Mouse (Mus musculus) liver, adult 2 months (tissue): ENCODE results near the gene Med19. TPM values are rescaled to one million over a fixed set of nuclear protein-coding genes. Genes with fewer than 3 reads are reported as not detected.

Experiments used
- DNase-seq: peaks from one replicate; pipeline ENCODE4 v3.0.0-alpha.2; 2011; ENCODE audit warnings: low read depth, low spot score; ENCODE audit errors: extremely low read depth
- H3K27ac ChIP-seq: fragments of 200-500 bp; replicated peaks from 2 replicates; pipeline ENCODE4 v1.5.1; 2012; ENCODE audit warnings: low read depth, mild to moderate bottlenecking, control low read depth, inconsistent platforms, low read length; ENCODE audit not compliant: insufficient read depth
- H3K27me3 ChIP-seq: fragments of 200-500 bp; 2 replicates; pipeline ENCODE4 v1.6.1; 2012; ENCODE audit warnings: mild to moderate bottlenecking, moderate library complexity, low read length, inconsistent platforms; ENCODE audit not compliant: control insufficient read depth, insufficient read depth
- H3K36me3 ChIP-seq: fragments of 200-500 bp; 2 replicates; pipeline ENCODE4 v1.6.1; 2012; ENCODE audit warnings: low read length, inconsistent platforms; ENCODE audit not compliant: control insufficient read depth, insufficient read depth
- H3K4me1 ChIP-seq: fragments of 200-500 bp; 2 replicates; pipeline ENCODE4 v1.6.1; 2011; ENCODE audit warnings: low read length; ENCODE audit not compliant: control insufficient read depth, insufficient read depth
- H3K4me3 ChIP-seq: fragments of 200-500 bp; 2 replicates; pipeline ENCODE4 v1.5.1; 2011; ENCODE audit warnings: low read depth, mild to moderate bottlenecking, control low read depth, low read length, moderate library complexity; ENCODE audit not compliant: insufficient read depth
- H3K79me2 ChIP-seq: fragments of 200-500 bp; 2 replicates; pipeline ENCODE4 v1.6.1; 2012; ENCODE audit warnings: inconsistent platforms, mild to moderate bottlenecking, low read length, moderate library complexity; ENCODE audit not compliant: control insufficient read depth, insufficient read depth
- H3K9ac ChIP-seq: fragments of 200-500 bp; 2 replicates; pipeline ENCODE4 v1.6.1; 2012; ENCODE audit warnings: low read depth, mild to moderate bottlenecking, control low read depth, inconsistent platforms, low read length
- CTCF ChIP-seq: fragments of 200-500 bp; IDR thresholded peaks from 2 replicates; pipeline ENCODE4 v1.5.1; 2011; ENCODE audit warnings: low read depth, low read length, control low read depth
- POLR2A ChIP-seq: fragments of 200-500 bp; IDR thresholded peaks from 2 replicates; pipeline ENCODE4 v1.6.1; 2011; ENCODE audit warnings: low read length, control low read depth; ENCODE audit not compliant: insufficient read depth; ENCODE audit errors: extremely low read depth
- WGBS: fragments of 180-500 bp; shearing (Covaris S2); methylation state at CpG from one replicate; pipeline ENCODE4 v1.1.7; 2018; 5-methylcytosine and 5-hydroxymethylcytosine counted together
- polyA plus RNA-seq: library from polyadenylated mRNA; depleted of rRNA; stranded (reverse); fragments of >200 nt; gene quantifications from 2 replicates; pipeline ENCODE4 v1.2.3, GENCODE M21; 2012; rRNA removed
- total RNA-seq: library from RNA; depleted of rRNA; stranded (reverse); fragments of >200 nt; gene quantifications from 2 replicates; pipeline ENCODE4 v1.2.3, GENCODE M21; 2014; rRNA removed

Med19 gene
- total and polyA plus RNA-seq, 2 experiments: 5.5 to 7.9 TPM

- H3K4me1 ChIP-seq: peaks cover 14% of the 10 kb centered on the region
Observed at GRCm38 (mm10) chr2:84737451-84737925, 59.3 kb downstream of the Med19 start.

More at GRCm38 (mm10) chr2:84737451-84737925, 59.3 kb downstream of the Med19 start:
- WGBS: 19% methylated on average over 8 of the region's 8 CpGs
- H3K27ac ChIP-seq: no peak overlapping the region
- H3K27me3 ChIP-seq: no peaks in the 10 kb centered on the region
- no peak for TF ChIP-seq POLR2A
- peak; percentile 26; the same call in 1 of the 2 replicates for TF ChIP-seq CTCF
- no peaks in the 10 kb centered on the region for H3K36me3 ChIP-seq
- 0 out of 2 replicates have a peak, but pooled peaks cover 1% of the 10 kb centered on the region for H3K79me2 ChIP-seq
- no peak overlapping the region for H3K9ac ChIP-seq
- no peak overlapping the region for H3K4me3 ChIP-seq
- no peak for DNase-seq

Other genes with a start within 250 kb of the Med19 start
- 6.6 and 9.6 TPM in 2 replicates for gene Tfpi, start 201.6 kb upstream of the Med19 start, total RNA-seq
- gene Tfpi, start 201.6 kb upstream of the Med19 start, polyA plus RNA-seq: 0.91 and 1.2 TPM in 2 replicates
- gene Ctnnd1, start 27.6 kb upstream of the Med19 start, total RNA-seq: 47.4 and 53.2 TPM in 2 replicates
- gene Ctnnd1, start 27.6 kb upstream of the Med19 start, polyA plus RNA-seq: 29.7 and 31.4 TPM in 2 replicates
- 0.07 TPM in 1 of 2 replicates, not detected in the other for gene Btbd18, start 19.3 kb upstream of the Med19 start, total RNA-seq
- gene Btbd18, start 19.3 kb upstream of the Med19 start, polyA plus RNA-seq: not detected in 2 replicates
- gene Selenoh, start 7.6 kb upstream of the Med19 start, total RNA-seq: 19.2 and 27.3 TPM in 2 replicates
- gene Selenoh, start 7.6 kb upstream of the Med19 start, polyA plus RNA-seq: 18.8 and 19.6 TPM in 2 replicates
- not detected in 2 replicates for gene Gm28635, start 361 bp upstream of the Med19 start, total RNA-seq
- gene Gm28635, start 361 bp upstream of the Med19 start, polyA plus RNA-seq: not detected in 2 replicates
- 50.6 and 53.6 TPM in 2 replicates for gene Tmx2, start 738 bp downstream of the Med19 start, total RNA-seq
- 83.5 and 92.1 TPM in 2 replicates for gene Tmx2, start 738 bp downstream of the Med19 start, polyA plus RNA-seq
- gene Zdhhc5, start 36.8 kb downstream of the Med19 start, total RNA-seq: 21.9 and 25.8 TPM in 2 replicates
- 35.6 and 36.1 TPM in 2 replicates for gene Zdhhc5, start 36.8 kb downstream of the Med19 start, polyA plus RNA-seq
- gene Clp1, start 48.9 kb downstream of the Med19 start, total RNA-seq: 7.9 and 10.9 TPM in 2 replicates
- gene Clp1, start 48.9 kb downstream of the Med19 start, polyA plus RNA-seq: 8.6 and 12.6 TPM in 2 replicates
- gene Ypel4, start 55.7 kb downstream of the Med19 start, total RNA-seq: not detected in 2 replicates
- gene Ypel4, start 55.7 kb downstream of the Med19 start, polyA plus RNA-seq: 0.05 TPM in 2 replicates
- 1.7 and 3.1 TPM in 2 replicates for gene Gm19426, start 65.3 kb downstream of the Med19 start, total RNA-seq
- gene Gm19426, start 65.3 kb downstream of the Med19 start, polyA plus RNA-seq: 1.9 and 3.0 TPM in 2 replicates
- gene Serping1, start 97.0 kb downstream of the Med19 start, total RNA-seq: 298 and 437 TPM in 2 replicates
- gene Serping1, start 97.0 kb downstream of the Med19 start, polyA plus RNA-seq: 979 and 1,033 TPM in 2 replicates
- gene Ube2l6, start 120.4 kb downstream of the Med19 start, total RNA-seq: 42.4 and 44.3 TPM in 2 replicates
- 99.8 and 106 TPM in 2 replicates for gene Ube2l6, start 120.4 kb downstream of the Med19 start, polyA plus RNA-seq
- gene Smtnl1, start 144.2 kb downstream of the Med19 start, total RNA-seq: 0.18 TPM in 1 of 2 replicates, not detected in the other
- gene Smtnl1, start 144.2 kb downstream of the Med19 start, polyA plus RNA-seq: not detected in 2 replicates
- 36.1 and 36.4 TPM in 2 replicates for gene Timm10, start 148.6 kb downstream of the Med19 start, total RNA-seq
- 45.8 and 52.2 TPM in 2 replicates for gene Timm10, start 148.6 kb downstream of the Med19 start, polyA plus RNA-seq
- 7.2 and 10.0 TPM in 2 replicates for gene Slc43a1, start 160.4 kb downstream of the Med19 start, total RNA-seq
- 8.9 and 12.1 TPM in 2 replicates for gene Slc43a1, start 160.4 kb downstream of the Med19 start, polyA plus RNA-seq
- 0.13 TPM in 1 of 2 replicates, not detected in the other for gene Rtn4rl2, start 208.3 kb downstream of the Med19 start, total RNA-seq
- 0.29 and 0.50 TPM in 2 replicates for gene Rtn4rl2, start 208.3 kb downstream of the Med19 start, polyA plus RNA-seq